Mouse (Mus musculus): ENCODE results near the gene Rap1gap2. TPM values are rescaled to one million over a fixed set of nuclear protein-coding genes. Genes with fewer than 3 reads are reported as not detected.
A peak's percentile ranks its signal among the peaks of the same experiment; 100 is the strongest.

The Rap1gap2 gene
- total RNA-seq, 2 experiments from 2014 or later: 122 TPM

GRCm38 (mm10) chr11:74546933-74547694 lies 63.6 kb downstream of the Rap1gap2 start:
- DNase-seq (ENCODE audit: low spot score in 2 of 2): peak; percentile 61 to 75

- DNase-seq (ENCODE audit: low spot score in 2 of 2): peak; percentile 59 to 72
Observed at GRCm38 (mm10) chr11:74546165-74546564, 64.5 kb downstream of the Rap1gap2 start.

- DNase-seq (ENCODE audit: low spot score in 2 of 2): no peak
Observed at GRCm38 (mm10) chr11:74545560-74545959, 65.2 kb downstream of the Rap1gap2 start.

GRCm38 (mm10) chr11:74537352-74537751 lies 73.4 kb downstream of the Rap1gap2 start:
- no peak for DNase-seq (ENCODE audit: low spot score in 2 of 2)

- DNase-seq (ENCODE audit: low spot score in 2 of 2): no peak
Observed at GRCm38 (mm10) chr11:74536140-74536842, 74.4 kb downstream of the Rap1gap2 start.

- no peak for DNase-seq (ENCODE audit: low spot score in 2 of 2)
Observed at GRCm38 (mm10) chr11:74534380-74534779, 76.3 kb downstream of the Rap1gap2 start.

GRCm38 (mm10) chr11:74533050-74533449 lies 77.7 kb downstream of the Rap1gap2 start:
- no peak for DNase-seq (ENCODE audit: low spot score in 2 of 2)

- no peak for DNase-seq (ENCODE audit: low spot score in 2 of 2)
Observed at GRCm38 (mm10) chr11:74532401-74532800, 78.3 kb downstream of the Rap1gap2 start.

- no peak for DNase-seq (ENCODE audit: low spot score in 2 of 2)
Observed at GRCm38 (mm10) chr11:74531725-74532124, 79.0 kb downstream of the Rap1gap2 start.

- DNase-seq (ENCODE audit: low spot score in 2 of 2): no peak
Observed at GRCm38 (mm10) chr11:74529803-74530202, 80.9 kb downstream of the Rap1gap2 start.

GRCm38 (mm10) chr11:74527555-74527954 lies 83.2 kb downstream of the Rap1gap2 start:
- no peak for DNase-seq (ENCODE audit: low spot score in 2 of 2)

GRCm38 (mm10) chr11:74526180-74527158 lies 84.2 kb downstream of the Rap1gap2 start:
- DNase-seq (ENCODE audit: low spot score in 2 of 2): peak in 1 of 2 experiments; percentile 36

- no peak for DNase-seq (ENCODE audit: low spot score in 2 of 2)
Observed at GRCm38 (mm10) chr11:74525605-74526004, 85.1 kb downstream of the Rap1gap2 start.

- DNase-seq (ENCODE audit: low spot score in 2 of 2): no peak
Observed at GRCm38 (mm10) chr11:74525205-74525604, 85.5 kb downstream of the Rap1gap2 start.

GRCm38 (mm10) chr11:74524050-74524965 lies 86.4 kb downstream of the Rap1gap2 start:
- DNase-seq (ENCODE audit: low spot score in 2 of 2): no peak

GRCm38 (mm10) chr11:74523210-74523951 lies 87.3 kb downstream of the Rap1gap2 start:
- no peak for DNase-seq (ENCODE audit: low spot score in 2 of 2)

- peak; percentile 43 to 48 for DNase-seq (ENCODE audit: low spot score in 2 of 2)
Observed at GRCm38 (mm10) chr11:74522487-74523209, 88.1 kb downstream of the Rap1gap2 start.

- DNase-seq (ENCODE audit: low spot score in 2 of 2): no peak
Observed at GRCm38 (mm10) chr11:74521981-74522486, 88.7 kb downstream of the Rap1gap2 start.

GRCm38 (mm10) chr11:74520201-74520600 lies 90.5 kb downstream of the Rap1gap2 start:
- no peak for DNase-seq (ENCODE audit: low spot score in 2 of 2)
